ENCODE assay signal across 23 mouse cellular contexts in the genomic region with DNA sequence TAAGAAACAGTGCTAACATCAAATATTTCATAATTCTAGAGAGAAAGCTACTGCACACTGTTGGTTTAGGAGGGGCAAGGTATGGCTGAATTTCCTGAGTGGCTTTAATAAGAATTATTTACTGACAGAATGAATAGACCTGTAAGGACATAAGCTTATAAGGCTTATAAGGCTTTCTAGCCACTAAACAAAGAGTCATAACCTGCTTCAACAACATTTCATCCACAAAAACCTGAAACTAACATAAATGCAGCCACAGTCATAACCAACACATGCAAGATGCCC. TPM values are rescaled to one million over a fixed set of nuclear protein-coding genes. Genes with fewer than 3 reads are reported as not detected.
DNase-seq lines count a peak whose midpoint lies in the region; ATAC-seq and TF ChIP-seq lines count a peak whose summit lies in the region.
"Had no signal": no experiment of that assay in that cellular context is flagged by ENCODE, and none has a peak within 500 bp of the region (broad histone marks: within the 10 kb centered on the region; RNA-seq: fewer than 3 reads in every experiment).

No protein-coding gene starts in this region.

- no peak overlapping the region for H3K9ac ChIP-seq in heart, adult 2 months (ENCODE audit: low read depth, low read length)
- no peak overlapping the region for H3K9ac ChIP-seq in lung, embryonic 14.5 days
- H3K9ac ChIP-seq in MEL (ENCODE audit: control insufficient read depth, low read depth, low read length, poor library complexity, severe bottlenecking) = peak overlapping the region; percentile 93
- H3K9ac ChIP-seq in liver, embryonic 14.5 days (replicated peaks) = peak overlapping the region; percentile 89; the same call in 1 of the 2 replicates
- H3K9ac ChIP-seq: embryonic facial prominence, embryonic 12.5 days; neural tube, embryonic 12.5 days; stomach, embryonic 15.5 days had no signal

- no peak for TF ChIP-seq POLR2A in heart, adult 2 months (IDR thresholded peaks at IDR 0.05; ENCODE audit: insufficient read depth, low read depth, low read length)
- no peak for TF ChIP-seq POLR2A in MEL (IDR thresholded peaks at IDR 0.05; ENCODE audit: control insufficient read depth in 1 of 2, insufficient read depth in 1 of 2, low read depth in 1 of 2, low read length in 2 of 2, poor library complexity in 1 of 2)

- H3K36me3 ChIP-seq in heart, adult 2 months (ENCODE audit: control insufficient read depth, insufficient read depth, low read length) = peaks cover 14% of the 10 kb centered on the region
- H3K36me3 ChIP-seq in lung, embryonic 14.5 days (ENCODE audit: insufficient read depth) = no peaks in the 10 kb centered on the region
- H3K36me3 ChIP-seq in MEL (ENCODE audit: control insufficient read depth in 1 of 2, insufficient read depth in 2 of 2, low read length in 2 of 2) = peaks cover 0 to 31% of the 10 kb centered on the region in 2 experiments; a peak in 3 of 4 replicates
- H3K36me3 ChIP-seq in liver, embryonic 14.5 days (replicated peaks; ENCODE audit: control insufficient read depth, insufficient read depth, low read depth) = no peaks in the 10 kb centered on the region
- H3K36me3 ChIP-seq: stomach, embryonic 15.5 days had no signal

- TF ChIP-seq EP300 in heart, adult 2 months (IDR thresholded peaks at IDR 0.05; ENCODE audit: insufficient read depth, low read depth, low read length) = no peak
- TF ChIP-seq EP300 in MEL (IDR thresholded peaks at IDR 0.05; ENCODE audit: low read depth in 1 of 2, low read length in 2 of 2) = no peak
- TF ChIP-seq EP300 in liver, embryonic 14.5 days (IDR thresholded peaks at IDR 0.05; ENCODE audit: low read depth) = no peak

- H3K9me3 ChIP-seq in lung, embryonic 14.5 days (ENCODE audit: low read depth, low read length) = no peaks in the 10 kb centered on the region
- no peaks in the 10 kb centered on the region for H3K9me3 ChIP-seq in MEL (replicated peaks; ENCODE audit: insufficient read depth, low read length)
- no peaks in the 10 kb centered on the region for H3K9me3 ChIP-seq in liver, embryonic 14.5 days (ENCODE audit: control insufficient read depth, low read length)
- H3K9me3 ChIP-seq: embryonic facial prominence, embryonic 12.5 days; neural tube, embryonic 12.5 days; stomach, embryonic 15.5 days had no signal

- peak overlapping the region; percentile 97; the same call in 1 of the 2 replicates for H3K27ac ChIP-seq in heart, adult 2 months
- H3K27ac ChIP-seq in lung, embryonic 14.5 days (ENCODE audit: low read depth) = no peak overlapping the region
- peak overlapping the region; percentile 92 for H3K27ac ChIP-seq in MEL (ENCODE audit: control insufficient read depth, low read depth, low read length)
- no peak overlapping the region for H3K27ac ChIP-seq in liver, embryonic 14.5 days
- H3K27ac ChIP-seq: embryonic facial prominence, embryonic 12.5 days; hindbrain, postnatal 0 days; kidney, postnatal 0 days; neural tube, embryonic 12.5 days; stomach, embryonic 15.5 days had no signal

- H3K27me3 ChIP-seq in heart, adult 2 months (ENCODE audit: control insufficient read depth, insufficient read depth, low read length) = no peaks in the 10 kb centered on the region
- H3K27me3 ChIP-seq in lung, embryonic 14.5 days (ENCODE audit: insufficient read depth, low read length) = no peaks in the 10 kb centered on the region
- no peaks in the 10 kb centered on the region for H3K27me3 ChIP-seq in MEL (ENCODE audit: control insufficient read depth in 1 of 2, insufficient read depth in 2 of 2, low read length in 2 of 2)
- no peaks in the 10 kb centered on the region for H3K27me3 ChIP-seq in liver, embryonic 14.5 days (ENCODE audit: control insufficient read depth, insufficient read depth, low read length)
- H3K27me3 ChIP-seq: embryonic facial prominence, embryonic 12.5 days; neural tube, embryonic 12.5 days; Patski; stomach, embryonic 15.5 days had no signal

- no peak for TF ChIP-seq RAD21 in MEL (IDR thresholded peaks at IDR 0.05; ENCODE audit: low read depth, low read length)

- intact Hi-C loops in heart, adult 2 months (cut with DNase I) = loop anchor here (5.0 kb wide), 1 partner anchor 176 kb away; no protein-coding TSS in a partner anchor
- intact Hi-C loops in heart, postnatal 36 days (cut with DNase I) = loop anchor here (5.0 kb wide), 1 partner anchor 271 kb away; a partner anchor contains a TSS

- H3K4me1 ChIP-seq in heart, adult 2 months (ENCODE audit: control insufficient read depth, insufficient read depth, low read length) = peaks cover 4% of the 10 kb centered on the region
- H3K4me1 ChIP-seq in lung, embryonic 14.5 days (ENCODE audit: insufficient read depth) = no peaks in the 10 kb centered on the region; the same call in 1 of the 2 replicates
- H3K4me1 ChIP-seq in MEL (ENCODE audit: control insufficient read depth in 1 of 2, insufficient read depth in 2 of 2, low read length in 2 of 2) = peaks cover 11 to 18% of the 10 kb centered on the region in 2 experiments
- peaks cover 9 to 12% of the 10 kb centered on the region in 2 experiments for H3K4me1 ChIP-seq in liver, embryonic 14.5 days (replicated peaks; ENCODE audit: control insufficient read depth in 2 of 2, insufficient read depth in 2 of 2, low read length in 1 of 2)

- no peak for ATAC-seq in lung, embryonic 14.5 days (ENCODE audit: insufficient read depth)
- no peak for ATAC-seq in liver, embryonic 14.5 days (ENCODE audit: insufficient read depth)
- ATAC-seq: hindbrain, postnatal 0 days; intestine, postnatal 0 days; lung, postnatal 0 days; Patski had no signal

- H3K79me2 ChIP-seq in heart, adult 2 months (replicated peaks; ENCODE audit: control insufficient read depth, insufficient read depth, low read length) = peaks cover 9% of the 10 kb centered on the region
- H3K79me2 ChIP-seq in MEL (ENCODE audit: control insufficient read depth, insufficient read depth, low read length, poor library complexity) = peaks cover 50% of the 10 kb centered on the region

- H3K4me3 ChIP-seq in heart, adult 2 months = no peak overlapping the region
- H3K4me3 ChIP-seq in lung, embryonic 14.5 days (ENCODE audit: low read depth, low read length) = no peak overlapping the region
- peak overlapping the region; percentile 27 to 87 for H3K4me3 ChIP-seq in MEL (ENCODE audit: control insufficient read depth in 1 of 2, insufficient read depth in 1 of 2, low read depth in 2 of 2, low read length in 2 of 2)
- peak overlapping the region in 1 of 2 experiments; percentile 81; a peak in 3 of 4 replicates for H3K4me3 ChIP-seq in liver, embryonic 14.5 days (ENCODE audit: insufficient read depth in 1 of 2, low read depth in 2 of 2, low read length in 2 of 2)
- H3K4me3 ChIP-seq: embryonic facial prominence, embryonic 12.5 days; neural tube, embryonic 12.5 days; stomach, embryonic 15.5 days had no signal

- 0 out of 2 replicates have a peak overlapping the region, but pooled peaks have one; percentile 12 for H3K4me2 ChIP-seq in lung, embryonic 14.5 days
- H3K4me2 ChIP-seq in liver, embryonic 14.5 days (ENCODE audit: low read depth) = peak overlapping the region; percentile 90

- no peak for DNase-seq in heart, adult 2 months
- no peak for DNase-seq in heart, postnatal 36 days
- DNase-seq in lung, embryonic 14.5 days = no peak
- DNase-seq in lung, adult 18-20 months = no peak
- DNase-seq in MEL (ENCODE audit: low read depth, low spot score) = no peak
- no peak for DNase-seq in liver, embryonic 14.5 days (ENCODE audit: low read depth in 3 of 3, low spot score in 3 of 3)
- no peak for DNase-seq in ovary, postnatal 36 days (ENCODE audit: low spot score)
- DNase-seq in right cerebral cortex, postnatal 25 days = no peak
- DNase-seq: adrenal gland, adult 8-10 months; cerebellum, adult 9-11 months; gastrocnemius, postnatal 14 days; heart, postnatal 10 days; layer of hippocampus, postnatal 36 days; thymus, adult 18-20 months; thymus, postnatal 4 days had no signal

- no peak for TF ChIP-seq CTCF in heart, adult 2 months (IDR thresholded peaks at IDR 0.05)
- TF ChIP-seq CTCF in lung, embryonic 14.5 days (IDR thresholded peaks at IDR 0.05; ENCODE audit: low read depth) = no peak
- TF ChIP-seq CTCF in MEL (IDR thresholded peaks at IDR 0.05 in 2 of 3, conservative IDR thresholded peaks at IDR 0.05 in 1 of 3; ENCODE audit: control insufficient read depth in 1 of 3, insufficient read depth in 1 of 3, low read depth in 2 of 3, low read length in 3 of 3, poor library complexity in 1 of 3, severe bottlenecking in 1 of 3) = no peak
- no peak for TF ChIP-seq CTCF in liver, embryonic 14.5 days (IDR thresholded peaks at IDR 0.05; ENCODE audit: low read depth)

TF ChIP-seq in MEL, 35 proteins besides CTCF, POLR2A, EP300 and RAD21 (continues in another document):
- TF ChIP-seq GATA1 (IDR thresholded peaks at IDR 0.05; ENCODE audit: low read depth, low read length) = no peak
- no peak for TF ChIP-seq BHLHE40 (IDR thresholded peaks at IDR 0.05; ENCODE audit: borderline replicate concordance, low read depth, low read length)
- TF ChIP-seq ZKSCAN1 (IDR thresholded peaks at IDR 0.05; ENCODE audit: low read depth, low read length) = no peak
- no peak for TF ChIP-seq MAZ (IDR thresholded peaks at IDR 0.05; ENCODE audit: low read depth, low read length)
- no peak for TF ChIP-seq NRF1 (IDR thresholded peaks at IDR 0.05; ENCODE audit: insufficient read depth, low read depth, low read length, poor library complexity, severe bottlenecking)
- TF ChIP-seq ETS1 (IDR thresholded peaks at IDR 0.05; ENCODE audit: low read depth, low read length) = no peak
- no peak for TF ChIP-seq MAFK (IDR thresholded peaks at IDR 0.05; ENCODE audit: borderline replicate concordance, low read depth, low read length)

RNA-seq across cellular contexts. Expression of a gene that starts 2.5 kb away (rescaled TPM):
- total RNA-seq in heart, adult 2 months (2021) = 10 to 100 TPM; 47.1 to 55.0 TPM
- 20.6 and 31.4 TPM in 2 replicates for polyA plus RNA-seq in heart, adult 2 months (2012; rRNA removed)
- 10 to 100 TPM; 50.4 to 56.9 TPM for total RNA-seq in heart, postnatal 36 days (2021)
- 61.5 and 66.6 TPM in 2 replicates for polyA plus RNA-seq in lung, embryonic 14.5 days (2014; fragmentation: Nextera tagmentation; extraction: Ambion mirVana)
- 23.9 and 24.8 TPM in 2 replicates for total RNA-seq in MEL (2012; rRNA removed)
- 10 to 100 TPM in 1 of 2 experiments, not detected in 1; 26.9 TPM for polyA plus RNA-seq in MEL (2012; ENCODE audit: insufficient read depth in 1 of 2, insufficient read length in 2 of 2, low read depth in 1 of 2, low replicate concordance in 2 of 2, missing spikeins in 1 of 2)
- 10.3 and 16.5 TPM in 2 replicates for polyA plus RNA-seq in liver, embryonic 14.5 days (2012; rRNA removed)
- 22.3 and 23.8 TPM in 2 replicates for polyA plus RNA-seq in liver, embryonic 14.5 days (2014; fragmentation: Nextera tagmentation; extraction: Ambion mirVana)

RNA-seq across cellular contexts. Expression of a gene that starts 16.7 kb away (rescaled TPM):
- total RNA-seq in heart, adult 2 months (2021) = 100 to 1,000 TPM; 357 to 416 TPM
- 285 and 532 TPM in 2 replicates for polyA plus RNA-seq in heart, adult 2 months (2012; rRNA removed)
- 100 to 1,000 TPM; 372 to 402 TPM for total RNA-seq in heart, postnatal 36 days (2021)
- polyA plus RNA-seq in lung, embryonic 14.5 days (2014; fragmentation: Nextera tagmentation; extraction: Ambion mirVana) = 586 and 604 TPM in 2 replicates
- total RNA-seq in MEL (2012; rRNA removed) = 340 and 348 TPM in 2 replicates
- 100 to 1,000 TPM in 1 of 2 experiments, 10 to 100 TPM in 1; 40.9 to 432 TPM for polyA plus RNA-seq in MEL (2012; ENCODE audit: insufficient read depth in 1 of 2, insufficient read length in 2 of 2, low read depth in 1 of 2, low replicate concordance in 2 of 2, missing spikeins in 1 of 2)
- polyA plus RNA-seq in liver, embryonic 14.5 days (2012; rRNA removed) = 104 and 112 TPM in 2 replicates
- 246 and 266 TPM in 2 replicates for polyA plus RNA-seq in liver, embryonic 14.5 days (2014; fragmentation: Nextera tagmentation; extraction: Ambion mirVana)

Comparison
In these comparisons a context has a peak if more than half of its experiments do, and no peak if none do; other contexts are left out.
1. H3K27ac ChIP-seq: peak in heart, adult 2 months (single experiment) and MEL (single experiment); none in lung, embryonic 14.5 days (single experiment) and liver, embryonic 14.5 days (single experiment).
2. H3K4me3 ChIP-seq: peak in MEL (2 of 2); none in heart, adult 2 months (single experiment) and lung, embryonic 14.5 days (single experiment).
3. H3K9ac ChIP-seq: peak in MEL (single experiment) and liver, embryonic 14.5 days (single experiment); none in heart, adult 2 months (single experiment) and lung, embryonic 14.5 days (single experiment).